Mouse (Mus musculus): ENCODE results near the gene Prep. TPM values are rescaled to one million over a fixed set of nuclear protein-coding genes. Genes with fewer than 3 reads are reported as not detected.
A peak's percentile ranks its signal among the peaks of the same experiment; 100 is the strongest.

Prep gene
- polyA plus RNA-seq, 1 experiment: 10.3 TPM

GRCm38 (mm10) chr10:45086637-45087036 is 19.6 kb downstream of the Prep start:
- no peak for TF ChIP-seq GATA1 (IDR thresholded peaks at IDR 0.05; ENCODE audit: borderline replicate concordance, low read length)
- no peak for TF ChIP-seq FLI1 (IDR thresholded peaks at IDR 0.05; ENCODE audit: low read length)
- Histone ChIP-seq H3K4me3 (replicated peaks) (peak overlapping the region; percentile 42), H3K27me3 (replicated peaks) (no peaks in the 10 kb centered on the region), H3K4me1 (peaks cover 67% of the 10 kb centered on the region), H3K9me3 (no peaks in the 10 kb centered on the region), H3K36me3 (replicated peaks; ENCODE audit: low read length) (peaks cover 51% of the 10 kb centered on the region)

GRCm38 (mm10) chr10:45091462-45092079 is 24.6 kb downstream of the Prep start:
- Histone ChIP-seq H3K36me3 (replicated peaks; ENCODE audit: low read length) (peaks cover 91% of the 10 kb centered on the region), H3K9me3 (no peaks in the 10 kb centered on the region; the same call in 1 of the 2 replicates), H3K4me1 (peaks cover 22% of the 10 kb centered on the region), H3K27me3 (replicated peaks) (no peaks in the 10 kb centered on the region), H3K4me3 (replicated peaks) (no peak overlapping the region)
- no peak for TF ChIP-seq GATA1 (IDR thresholded peaks at IDR 0.05; ENCODE audit: borderline replicate concordance, low read length)
- TF ChIP-seq FLI1 (IDR thresholded peaks at IDR 0.05; ENCODE audit: low read length): no peak

- peaks cover 92% of the 10 kb centered on the region for H3K36me3 ChIP-seq (replicated peaks; ENCODE audit: low read length)
Observed at GRCm38 (mm10) chr10:45092080-45093056, 25.4 kb downstream of the Prep start.

GRCm38 (mm10) chr10:45098751-45099150 is 31.7 kb downstream of the Prep start:
- peaks cover 8% of the 10 kb centered on the region for H3K4me1 ChIP-seq
- H3K27me3 ChIP-seq (replicated peaks): no peaks in the 10 kb centered on the region
- peaks cover 4% of the 10 kb centered on the region; the same call in 1 of the 2 replicates for H3K9me3 ChIP-seq
- TF ChIP-seq GATA1 (IDR thresholded peaks at IDR 0.05; ENCODE audit: borderline replicate concordance, low read length) (no peak), FLI1 (IDR thresholded peaks at IDR 0.05; ENCODE audit: low read length) (no peak)
- H3K36me3 ChIP-seq (replicated peaks; ENCODE audit: low read length): peaks cover 88% of the 10 kb centered on the region
- no peak overlapping the region for H3K4me3 ChIP-seq (replicated peaks)

More at GRCm38 (mm10) chr10:45092080-45093056, 25.4 kb downstream of the Prep start:
- no peak overlapping the region for H3K4me3 ChIP-seq (replicated peaks)
- TF ChIP-seq FLI1 (IDR thresholded peaks at IDR 0.05; ENCODE audit: low read length) (no peak), GATA1 (IDR thresholded peaks at IDR 0.05; ENCODE audit: borderline replicate concordance, low read length) (no peak)
- H3K27me3 ChIP-seq (replicated peaks): no peaks in the 10 kb centered on the region
- peaks cover 14% of the 10 kb centered on the region for H3K4me1 ChIP-seq
- no peaks in the 10 kb centered on the region; the same call in 1 of the 2 replicates for H3K9me3 ChIP-seq

- Histone ChIP-seq H3K27me3 (replicated peaks) (no peaks in the 10 kb centered on the region), H3K4me1 (peaks cover 18% of the 10 kb centered on the region), H3K36me3 (replicated peaks; ENCODE audit: low read length) (peaks cover 76% of the 10 kb centered on the region), H3K9me3 (peaks cover 4% of the 10 kb centered on the region; the same call in 1 of the 2 replicates), H3K4me3 (replicated peaks) (no peak overlapping the region)
- TF ChIP-seq GATA1 (IDR thresholded peaks at IDR 0.05; ENCODE audit: borderline replicate concordance, low read length) (no peak), FLI1 (IDR thresholded peaks at IDR 0.05; ENCODE audit: low read length) (no peak)
Observed at GRCm38 (mm10) chr10:45100473-45100872, 33.5 kb downstream of the Prep start.

- TF ChIP-seq GATA1 (IDR thresholded peaks at IDR 0.05; ENCODE audit: borderline replicate concordance, low read length) (no peak), FLI1 (IDR thresholded peaks at IDR 0.05; ENCODE audit: low read length) (no peak)
- no peaks in the 10 kb centered on the region for H3K27me3 ChIP-seq (replicated peaks)
- H3K9me3 ChIP-seq: 0 out of 2 replicates have a peak, but pooled peaks cover 4% of the 10 kb centered on the region
- peaks cover 76% of the 10 kb centered on the region for H3K36me3 ChIP-seq (replicated peaks; ENCODE audit: low read length)
- H3K4me1 ChIP-seq: peaks cover 33% of the 10 kb centered on the region
- H3K4me3 ChIP-seq (replicated peaks): no peak overlapping the region
Observed at GRCm38 (mm10) chr10:45103184-45103583, 36.2 kb downstream of the Prep start.

- peaks cover 76% of the 10 kb centered on the region for H3K36me3 ChIP-seq (replicated peaks; ENCODE audit: low read length)
- no peak overlapping the region for H3K4me3 ChIP-seq (replicated peaks)
- no peaks in the 10 kb centered on the region for H3K27me3 ChIP-seq (replicated peaks)
- peaks cover 33% of the 10 kb centered on the region for H3K4me1 ChIP-seq
- TF ChIP-seq FLI1 (IDR thresholded peaks at IDR 0.05; ENCODE audit: low read length): no peak
- TF ChIP-seq GATA1 (IDR thresholded peaks at IDR 0.05; ENCODE audit: borderline replicate concordance, low read length): no peak
- 0 out of 2 replicates have a peak, but pooled peaks cover 3% of the 10 kb centered on the region for H3K9me3 ChIP-seq
Observed at GRCm38 (mm10) chr10:45104098-45104497, 37.1 kb downstream of the Prep start.

- Histone ChIP-seq H3K9me3 (no peaks in the 10 kb centered on the region), H3K4me3 (replicated peaks) (no peak overlapping the region), H3K4me1 (peaks cover 33% of the 10 kb centered on the region), H3K36me3 (replicated peaks; ENCODE audit: low read length) (peaks cover 75% of the 10 kb centered on the region), H3K27me3 (replicated peaks) (no peaks in the 10 kb centered on the region)
- TF ChIP-seq GATA1 (IDR thresholded peaks at IDR 0.05; ENCODE audit: borderline replicate concordance, low read length) (no peak), FLI1 (IDR thresholded peaks at IDR 0.05; ENCODE audit: low read length) (no peak)
Observed at GRCm38 (mm10) chr10:45104535-45105079, 37.6 kb downstream of the Prep start.

- H3K27me3 ChIP-seq (replicated peaks): no peaks in the 10 kb centered on the region
- H3K4me3 ChIP-seq (replicated peaks): no peak overlapping the region
- H3K36me3 ChIP-seq (replicated peaks; ENCODE audit: low read length): peaks cover 75% of the 10 kb centered on the region
- H3K9me3 ChIP-seq: no peaks in the 10 kb centered on the region
- peaks cover 33% of the 10 kb centered on the region for H3K4me1 ChIP-seq
- TF ChIP-seq FLI1 (IDR thresholded peaks at IDR 0.05; ENCODE audit: low read length) (no peak), GATA1 (IDR thresholded peaks at IDR 0.05; ENCODE audit: borderline replicate concordance, low read length) (no peak)
Observed at GRCm38 (mm10) chr10:45106541-45106940, 39.5 kb downstream of the Prep start.

All from megakaryocyte, embryonic 14.5 days (primary cell).